Mouse (Mus musculus): ENCODE measurements at regions not wholly inside any gene's neighbourhood (a gene's known extent, or its start where the extent isn't known, plus 50 kb on each side); places are given as distances from the start of the nearest gene placed in this dataset.

- DNase-seq (ENCODE audit: low read depth, low spot score), result peak; percentile 60
Measured at GRCm38 (mm10) chr13:105377038-105377437, 66.4 kb upstream of the Htr1a start.

- no peak for DNase-seq (ENCODE audit: low read depth, low spot score)
Measured at GRCm38 (mm10) chr13:105378587-105378986, 64.9 kb upstream of the Htr1a start.

- no peak for DNase-seq (ENCODE audit: low read depth, low spot score)
Measured at GRCm38 (mm10) chr13:105387016-105387772, 56.2 kb upstream of the Htr1a start.
